Mouse (Mus musculus) MEL (cell line): ENCODE data around the gene Hdgfl1. TPM values are rescaled to one million over a fixed set of nuclear protein-coding genes. Genes with fewer than 3 reads are reported as not detected.

Source experiments
- DNase-seq: peaks from one replicate; pipeline ENCODE4 v3.0.0; 2011; ENCODE audit warnings: low read depth, low spot score
- H3K27ac ChIP-seq: 2 replicates; pipeline ENCODE4 v1.5.1; 2012; ENCODE audit warnings: low read depth, mild to moderate bottlenecking, control low read depth, low read length, moderate library complexity; ENCODE audit not compliant: control insufficient read depth
- H3K27me3 ChIP-seq, 2 experiments: fragments of 150-350 bp in 1 of 2; sonication (generic) in 1 of 2; 2 replicates each; pipeline ENCODE4 v1.6.1; 2012; ENCODE audit warnings: low read length in 2 of 2, mild to moderate bottlenecking in 2 of 2, improper control_type of control experiment in 1 of 2, moderate library complexity in 1 of 2; ENCODE audit not compliant: insufficient read depth in 2 of 2, control insufficient read depth in 1 of 2
- H3K36me3 ChIP-seq, 2 experiments: 2 replicates each; pipeline ENCODE4 v1.6.1; 2012 to 2014; ENCODE audit warnings: low read length in 2 of 2, improper control_type of control experiment in 1 of 2, inconsistent platforms in 1 of 2, mild to moderate bottlenecking in 1 of 2; ENCODE audit not compliant: insufficient read depth in 2 of 2, control insufficient read depth in 1 of 2
- H3K4me1 ChIP-seq, 2 experiments: fragments of 150-350 bp in 1 of 2; sonication (generic) in 1 of 2; 2 replicates each; pipeline ENCODE4 v1.6.1; 2012; ENCODE audit warnings: low read length in 2 of 2, improper control_type of control experiment in 1 of 2, mild to moderate bottlenecking in 1 of 2; ENCODE audit not compliant: insufficient read depth in 2 of 2, control insufficient read depth in 1 of 2
- H3K4me3 ChIP-seq, 2 experiments: fragments of 150-350 bp in 1 of 2; sonication (generic) in 1 of 2; 2 replicates each; pipeline ENCODE4 v1.5.1; 2012; ENCODE audit warnings: low read depth in 2 of 2, low read length in 2 of 2, mild to moderate bottlenecking in 2 of 2, moderate library complexity in 2 of 2, control low read depth in 1 of 2, improper control_type of control experiment in 1 of 2; ENCODE audit not compliant: control insufficient read depth in 1 of 2, insufficient read depth in 1 of 2
- H3K79me2 ChIP-seq: 2 replicates; pipeline ENCODE4 v1.6.1; 2012; ENCODE audit warnings: mild to moderate bottlenecking, low read length, moderate library complexity; ENCODE audit not compliant: control insufficient read depth, poor library complexity, insufficient read depth
- H3K9ac ChIP-seq: 2 replicates; pipeline ENCODE4 v1.6.1; 2012; ENCODE audit warnings: low read depth, mild to moderate bottlenecking, control low read depth, low read length, moderate library complexity; ENCODE audit not compliant: control insufficient read depth, poor library complexity, severe bottlenecking
- H3K9me3 ChIP-seq: fragments of 150-350 bp; sonication (generic); replicated peaks from 2 replicates; pipeline ENCODE4 v1.6.1; 2012; ENCODE audit warnings: mild to moderate bottlenecking, low read length, improper control_type of control experiment, moderate library complexity; ENCODE audit not compliant: insufficient read depth
- CTCF ChIP-seq, 3 experiments: IDR thresholded peaks in 2 of 3; conservative IDR thresholded peaks in 1 of 3; 2 replicates each; pipeline ENCODE4 v1.5.1; 2011 to 2012; ENCODE audit warnings: low read length in 3 of 3, low read depth in 2 of 3, mild to moderate bottlenecking in 2 of 3, improper control_type of control experiment in 1 of 3, inconsistent platforms in 1 of 3, mixed read lengths in 1 of 3, moderate library complexity in 1 of 3; ENCODE audit not compliant: control insufficient read depth in 1 of 3, insufficient read depth in 1 of 3, poor library complexity in 1 of 3, severe bottlenecking in 1 of 3
- E2F4 ChIP-seq: IDR thresholded peaks from 2 replicates; pipeline ENCODE4 v1.6.1; 2011; ENCODE audit warnings: low read depth, low read length, improper control_type of control experiment, borderline replicate concordance
- EP300 ChIP-seq, 2 experiments: IDR thresholded peaks; 2 replicates each; pipeline ENCODE4 v1.6.1; 2011; ENCODE audit warnings: improper control_type of control experiment in 2 of 2, low read length in 2 of 2, low read depth in 1 of 2, mild to moderate bottlenecking in 1 of 2
- GABPA ChIP-seq: IDR thresholded peaks from 2 replicates; pipeline ENCODE4 v1.6.1; 2012; ENCODE audit warnings: low read depth, mild to moderate bottlenecking, inconsistent platforms, low read length, improper control_type of control experiment, moderate library complexity
- JUND ChIP-seq: IDR thresholded peaks from 2 replicates; pipeline ENCODE4 v1.6.1; 2011; ENCODE audit warnings: low read depth, mild to moderate bottlenecking, improper control_type of control experiment, low read length
- KAT2A ChIP-seq: conservative IDR thresholded peaks from 2 replicates; pipeline ENCODE4 v1.6.1; 2012; ENCODE audit warnings: low read depth, low read length, improper control_type of control experiment, inconsistent platforms
- MAFK ChIP-seq: IDR thresholded peaks from 2 replicates; pipeline ENCODE4 v1.6.1; 2011; ENCODE audit warnings: low read depth, mild to moderate bottlenecking, low read length, improper control_type of control experiment, borderline replicate concordance
- MEF2A ChIP-seq: IDR thresholded peaks from 2 replicates; pipeline ENCODE4 v1.6.1; 2014; ENCODE audit warnings: low read depth, mild to moderate bottlenecking, inconsistent platforms, low read length, improper control_type of control experiment; ENCODE audit not compliant: poor library complexity, insufficient replicate concordance, severe bottlenecking; ENCODE audit errors: extremely low read depth
- MYB ChIP-seq: IDR thresholded peaks from 2 replicates; pipeline ENCODE4 v1.6.1; 2011; ENCODE audit warnings: mild to moderate bottlenecking, low read depth, low read length, improper control_type of control experiment
- NELFE ChIP-seq: IDR thresholded peaks from 2 replicates; pipeline ENCODE4 v1.6.1; 2011; ENCODE audit warnings: low read depth, low read length, improper control_type of control experiment
- NRF1 ChIP-seq: IDR thresholded peaks from 2 replicates; pipeline ENCODE4 v1.6.1; 2014; ENCODE audit warnings: low read depth, mild to moderate bottlenecking, inconsistent platforms, low read length, improper control_type of control experiment, moderate library complexity; ENCODE audit not compliant: poor library complexity, insufficient read depth, severe bottlenecking
- POLR2A ChIP-seq, 2 experiments: IDR thresholded peaks; 2 replicates each; pipeline ENCODE4 v1.6.1; 2011 to 2012; ENCODE audit warnings: low read length in 2 of 2, mild to moderate bottlenecking in 2 of 2, control low read depth in 1 of 2, improper control_type of control experiment in 1 of 2, low read depth in 1 of 2, moderate library complexity in 1 of 2; ENCODE audit not compliant: control insufficient read depth in 1 of 2, insufficient read depth in 1 of 2, poor library complexity in 1 of 2
- POLR2AphosphoS5 ChIP-seq: IDR thresholded peaks from 2 replicates; pipeline ENCODE4 v1.6.1; 2012; ENCODE audit warnings: low read depth, borderline replicate concordance, mild to moderate bottlenecking, inconsistent platforms, low read length, moderate library complexity, mixed read lengths
- RCOR1 ChIP-seq: IDR thresholded peaks from 2 replicates; pipeline ENCODE4 v1.6.1; 2012; ENCODE audit warnings: low read depth, mild to moderate bottlenecking, inconsistent platforms, low read length, improper control_type of control experiment
- TAL1 ChIP-seq: IDR thresholded peaks from 2 replicates; pipeline ENCODE4 v1.6.1; 2012; ENCODE audit warnings: mild to moderate bottlenecking, inconsistent platforms, low read length, moderate library complexity, mixed read lengths
- TBP ChIP-seq: IDR thresholded peaks from 2 replicates; pipeline ENCODE4 v1.8.0; 2011; ENCODE audit warnings: low read depth, low read length, improper control_type of control experiment
- UBTF ChIP-seq: IDR thresholded peaks from 2 replicates; pipeline ENCODE4 v1.6.1; 2012; ENCODE audit warnings: low read depth, mild to moderate bottlenecking, inconsistent platforms, low read length, improper control_type of control experiment, moderate library complexity, borderline replicate concordance; ENCODE audit not compliant: insufficient read depth
- USF2 ChIP-seq, 2 experiments: IDR thresholded peaks; 2 replicates each; pipeline ENCODE4 v1.6.1; 2011 to 2012; ENCODE audit warnings: improper control_type of control experiment in 2 of 2, low read length in 2 of 2, borderline replicate concordance in 1 of 2, inconsistent platforms in 1 of 2, low read depth in 1 of 2, mild to moderate bottlenecking in 1 of 2; ENCODE audit not compliant: insufficient read depth in 1 of 2
- ZKSCAN1 ChIP-seq: IDR thresholded peaks from 2 replicates; pipeline ENCODE4 v1.6.1; 2012; ENCODE audit warnings: low read depth, mild to moderate bottlenecking, inconsistent platforms, low read length, improper control_type of control experiment, moderate library complexity
- ZMIZ1 ChIP-seq: IDR thresholded peaks from 2 replicates; pipeline ENCODE4 v1.6.1; 2012; ENCODE audit warnings: low read depth, mild to moderate bottlenecking, inconsistent platforms, low read length, improper control_type of control experiment, moderate library complexity
- ZNF384 ChIP-seq: IDR thresholded peaks from 2 replicates; pipeline ENCODE4 v1.6.1; 2012; ENCODE audit warnings: low read depth, mild to moderate bottlenecking, inconsistent platforms, low read length, improper control_type of control experiment
- polyA plus RNA-seq, 2 experiments: library from polyadenylated mRNA; stranded (reverse) in 1 of 2; unstranded in 1 of 2; fragments of >175 nt in 1 of 2; fragments of >200 nt in 1 of 2; gene quantifications; 2 replicates each; pipeline versions ENCODE4 v1.2.1 to v1.2.4; 2012; ENCODE audit warnings: low replicate concordance in 2 of 2, low read depth in 1 of 2; ENCODE audit not compliant: insufficient read length in 2 of 2, insufficient read depth in 1 of 2, missing spikeins in 1 of 2
- total RNA-seq: library from RNA; depleted of rRNA; stranded (reverse); fragments of 300-350 nt; gene quantifications from 2 replicates; pipeline ENCODE4 v1.2.3, GENCODE M21; 2012; rRNA removed

Gene Hdgfl1
- not detected in 2 replicates for total RNA-seq
- polyA plus RNA-seq = not detected

GRCm38 (mm10) chr13:26769955-26770354 is at the start of gene Hdgfl1:
Gene Hdgfl1, minus strand, starts transcription at chr13:26770165.
- Histone ChIP-seq H3K9ac (no peak within 1 kb of the TSS), H3K27ac (no peak within 1 kb of the TSS), H3K27me3 (no peaks in the 10 kb centered on the region), H3K4me3 (no peak within 1 kb of the TSS), H3K9me3 (no peaks in the 10 kb centered on the region), H3K4me1 (no peaks in the 10 kb centered on the region), H3K79me2 (no peaks in the 10 kb centered on the region), H3K36me3 (no peaks in the 10 kb centered on the region)
- DNase-seq = no peak
- TF ChIP-seq ZMIZ1 (no peak), E2F4 (no peak), MEF2A (no peak), TAL1 (no peak), CTCF (IDR thresholded peaks at IDR 0.05 in 2 of 3, conservative IDR thresholded peaks at IDR 0.05 in 1 of 3; ENCODE audit: control insufficient read depth in 1 of 3, insufficient read depth in 1 of 3, low read depth in 2 of 3, low read length in 3 of 3, poor library complexity in 1 of 3, severe bottlenecking in 1 of 3) (no peak), POLR2A (IDR thresholded peaks at IDR 0.05; ENCODE audit: control insufficient read depth in 1 of 2, insufficient read depth in 1 of 2, low read depth in 1 of 2, low read length in 2 of 2, poor library complexity in 1 of 2) (no peak), EP300 (IDR thresholded peaks at IDR 0.05; ENCODE audit: low read depth in 1 of 2, low read length in 2 of 2) (no peak), MYB (no peak), ZNF384 (no peak), ZKSCAN1 (no peak), POLR2AphosphoS5 (no peak), MAFK (no peak), NRF1 (no peak), KAT2A (no peak), USF2 (IDR thresholded peaks at IDR 0.05; ENCODE audit: borderline replicate concordance in 1 of 2, insufficient read depth in 1 of 2, low read depth in 1 of 2, low read length in 2 of 2) (no peak), UBTF (no peak), TBP (no peak), NELFE (no peak), GABPA (no peak), RCOR1 (no peak)

GRCm38 (mm10) chr13:26795460-26795859 is 25.5 kb upstream of the Hdgfl1 start:
- no peak for DNase-seq
- no peaks in the 10 kb centered on the region for H3K79me2 ChIP-seq

More at GRCm38 (mm10) chr13:26795460-26795859, 25.5 kb upstream of the Hdgfl1 start:
- no peak overlapping the region for H3K27ac ChIP-seq
- no peak for TF ChIP-seq JUND
- TF ChIP-seq E2F4 = no peak
- no peak for TF ChIP-seq ZNF384
- TF ChIP-seq, all 39 proteins: peak for 0
- Histone ChIP-seq H3K4me3 (no peak overlapping the region), H3K4me1 (no peaks in the 10 kb centered on the region), H3K27me3 (no peaks in the 10 kb centered on the region), H3K9ac (no peak overlapping the region), H3K36me3 (no peaks in the 10 kb centered on the region), H3K9me3 (no peaks in the 10 kb centered on the region)
